Mouse (Mus musculus): ENCODE measurements around the gene Naa15.

DNA sequence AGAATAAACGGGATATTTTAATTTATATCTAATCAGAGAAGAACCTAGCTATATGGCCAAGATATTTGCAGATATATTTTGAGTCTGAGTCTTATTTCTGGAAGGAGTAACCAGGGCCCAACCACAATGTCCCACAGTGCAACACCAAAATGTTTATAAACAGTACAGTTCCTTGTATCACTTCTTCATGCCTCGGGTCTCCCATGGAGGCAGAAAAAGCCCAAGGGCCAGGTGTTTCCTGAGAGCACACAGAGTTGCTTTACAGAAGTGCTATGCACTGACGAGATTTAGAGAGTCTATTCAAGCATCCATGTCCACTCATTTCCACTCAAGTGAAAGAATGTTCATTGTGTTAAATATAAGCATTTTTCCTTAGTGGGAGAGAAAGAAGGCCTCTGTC lies 66.9 kb downstream of the Naa15 start:
- TF ChIP-seq CTCF (IDR thresholded peaks at IDR 0.05; ENCODE audit: insufficient read depth, low read length): no peak
- no peak for TF ChIP-seq POLR2A (IDR thresholded peaks at IDR 0.05; ENCODE audit: borderline replicate concordance, extremely low read depth, low read depth, low read length)
